Mouse (Mus musculus): Measurements from ENCODE around the gene Igtp.
"Not testable (repeated sequence)": the region's sequence is repeated elsewhere in the genome, so short reads cannot be mapped to it uniquely, and the experiment has no call there.

Igtp gene

GRCm38 (mm10) chr11:58213673-58214342, 14.5 kb downstream of the Igtp start:
- DNase-seq (ENCODE audit: low read depth, low spot score): no peak

- peak; percentile 57 for DNase-seq (ENCODE audit: low read depth, low spot score)
Measured at GRCm38 (mm10) chr11:58214391-58215048, 15.2 kb downstream of the Igtp start.

GRCm38 (mm10) chr11:58215049-58215430, 15.7 kb downstream of the Igtp start:
- DNase-seq (ENCODE audit: low read depth, low spot score): not testable (repeated sequence)

GRCm38 (mm10) chr11:58215814-58216213, 16.5 kb downstream of the Igtp start:
- no peak for DNase-seq (ENCODE audit: low read depth, low spot score)

GRCm38 (mm10) chr11:58216823-58217222, 17.5 kb downstream of the Igtp start:
- DNase-seq (ENCODE audit: low read depth, low spot score): no peak

GRCm38 (mm10) chr11:58223751-58224150, 24.4 kb downstream of the Igtp start:
- DNase-seq (ENCODE audit: low read depth, low spot score): no peak

GRCm38 (mm10) chr11:58224313-58224712, 25.0 kb downstream of the Igtp start:
- peak; percentile 31 for DNase-seq (ENCODE audit: low read depth, low spot score)

- not testable (repeated sequence) for DNase-seq (ENCODE audit: low read depth, low spot score)
Measured at GRCm38 (mm10) chr11:58224872-58225271, 25.5 kb downstream of the Igtp start.

- DNase-seq (ENCODE audit: low read depth, low spot score): peak; percentile 72
Measured at GRCm38 (mm10) chr11:58225655-58226054, 26.3 kb downstream of the Igtp start.

- no peak for DNase-seq (ENCODE audit: low read depth, low spot score)
Measured at GRCm38 (mm10) chr11:58226425-58226824, 27.1 kb downstream of the Igtp start.

GRCm38 (mm10) chr11:58228021-58228420, 28.7 kb downstream of the Igtp start:
- DNase-seq (ENCODE audit: low read depth, low spot score): not testable (repeated sequence)

- no peak for DNase-seq (ENCODE audit: low read depth, low spot score)
Measured at GRCm38 (mm10) chr11:58230396-58230910, 31.1 kb downstream of the Igtp start.

- no peak for DNase-seq (ENCODE audit: low read depth, low spot score)
Measured at GRCm38 (mm10) chr11:58231156-58231555, 31.8 kb downstream of the Igtp start.

- DNase-seq (ENCODE audit: low read depth, low spot score): not testable (repeated sequence)
Measured at GRCm38 (mm10) chr11:58234551-58234950, 35.2 kb downstream of the Igtp start.

GRCm38 (mm10) chr11:58235152-58235551, 35.8 kb downstream of the Igtp start:
- peak; percentile 22 for DNase-seq (ENCODE audit: low read depth, low spot score)

- DNase-seq (ENCODE audit: low read depth, low spot score): no peak
Measured at GRCm38 (mm10) chr11:58238840-58239791, 39.8 kb downstream of the Igtp start.

- DNase-seq (ENCODE audit: low read depth, low spot score): no peak
Measured at GRCm38 (mm10) chr11:58247294-58247693, 47.9 kb downstream of the Igtp start.

GRCm38 (mm10) chr11:58249203-58249981, 50.0 kb downstream of the Igtp start:
- DNase-seq (ENCODE audit: low read depth, low spot score): peak; percentile 16

GRCm38 (mm10) chr11:58250550-58250949, 51.2 kb downstream of the Igtp start:
- DNase-seq (ENCODE audit: low read depth, low spot score): no peak

GRCm38 (mm10) chr11:58254411-58254810, 55.1 kb downstream of the Igtp start:
- peak; percentile 81 for DNase-seq (ENCODE audit: low read depth, low spot score)

All from brain, adult 2 months (tissue).